Mouse (Mus musculus) A20 (cell line): Measurements from ENCODE around the gene Wipi2.

Experiments
- DNase-seq: peaks from one replicate; pipeline ENCODE4 v3.0.0-alpha.2; 2011; ENCODE audit warnings: low read depth, low spot score

Wipi2 gene

DNA sequence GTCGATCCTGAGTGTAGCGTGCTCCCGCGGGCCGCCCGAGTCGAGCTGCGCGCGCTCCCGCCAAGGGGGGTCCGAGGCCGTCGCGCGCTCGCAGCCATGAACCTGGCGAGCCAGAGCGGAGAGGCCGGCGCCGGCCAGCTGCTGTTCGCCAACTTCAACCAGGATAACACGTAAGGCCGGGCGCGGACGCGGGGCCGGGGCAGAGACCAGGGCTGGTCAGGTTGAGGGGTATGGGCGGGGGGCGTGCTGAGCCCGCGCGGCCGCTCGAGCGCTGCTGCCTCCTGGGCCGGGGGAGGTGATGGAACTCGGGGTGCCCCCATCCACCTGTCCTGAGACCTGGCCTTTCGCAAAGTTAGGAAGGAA is 2.1 kb downstream of the Wipi2 start:
- no peak for DNase-seq

DNA sequence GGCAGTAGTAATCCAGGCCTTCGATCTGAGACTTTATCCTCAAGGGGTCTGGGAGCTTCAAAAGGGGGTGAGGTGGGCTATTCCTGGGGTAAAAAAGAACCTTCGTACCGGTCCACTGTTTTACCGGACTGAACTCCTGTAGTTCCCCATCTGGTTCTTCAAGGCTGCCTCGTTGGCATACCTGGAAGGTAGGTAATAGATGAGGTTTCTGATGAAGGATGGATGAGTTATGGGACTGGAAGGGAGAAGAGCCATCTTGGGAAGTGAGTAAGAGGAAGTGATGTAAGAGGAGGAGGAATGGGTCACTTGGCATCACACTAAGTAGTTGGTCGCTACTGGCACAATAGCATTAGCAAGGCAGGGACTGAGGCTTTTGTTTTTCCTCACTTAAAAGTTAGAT is 2.7 kb downstream of the Wipi2 start:
- peak; percentile 56 for DNase-seq

DNA sequence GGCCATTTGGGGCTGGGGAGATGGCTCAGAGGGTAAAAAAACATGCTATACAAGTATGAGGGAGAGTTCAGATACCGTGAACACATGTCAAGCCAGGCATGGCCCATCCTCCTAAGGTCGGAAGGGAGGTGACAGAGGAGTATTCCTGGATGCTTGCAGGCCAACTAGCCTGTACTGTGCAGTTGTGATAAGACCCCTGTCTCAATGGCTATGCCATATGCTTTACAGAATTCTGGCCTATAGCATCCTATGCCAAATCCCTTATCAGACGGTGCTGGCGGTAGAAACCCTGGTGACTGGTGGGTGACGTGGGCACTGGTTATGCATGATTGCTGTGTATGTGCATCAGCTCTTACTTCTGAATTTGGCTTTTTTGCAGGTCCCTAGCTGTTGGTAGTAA is 10.3 kb downstream of the Wipi2 start:
- no peak for DNase-seq

DNA sequence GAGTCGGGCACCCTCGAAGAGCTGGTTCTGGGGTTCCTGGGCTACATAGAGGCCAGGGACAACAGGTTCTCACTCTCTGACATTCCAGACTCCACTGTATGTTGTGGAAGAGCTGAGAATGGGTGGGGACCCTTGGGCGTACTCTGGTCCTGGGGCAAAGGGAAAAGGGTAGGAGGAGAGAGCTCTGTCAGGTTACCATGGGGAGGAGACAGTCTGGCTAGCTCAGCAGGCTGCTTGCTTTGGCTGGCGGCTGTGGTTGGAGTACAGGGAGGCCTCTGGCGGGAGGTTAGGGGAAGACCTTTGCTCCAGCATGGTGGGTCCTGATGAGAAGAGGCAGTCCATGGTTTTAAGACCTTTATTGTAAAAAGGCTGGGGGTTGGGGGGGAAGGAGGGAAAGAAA is 12.6 kb downstream of the Wipi2 start:
- DNase-seq, result no peak

DNA sequence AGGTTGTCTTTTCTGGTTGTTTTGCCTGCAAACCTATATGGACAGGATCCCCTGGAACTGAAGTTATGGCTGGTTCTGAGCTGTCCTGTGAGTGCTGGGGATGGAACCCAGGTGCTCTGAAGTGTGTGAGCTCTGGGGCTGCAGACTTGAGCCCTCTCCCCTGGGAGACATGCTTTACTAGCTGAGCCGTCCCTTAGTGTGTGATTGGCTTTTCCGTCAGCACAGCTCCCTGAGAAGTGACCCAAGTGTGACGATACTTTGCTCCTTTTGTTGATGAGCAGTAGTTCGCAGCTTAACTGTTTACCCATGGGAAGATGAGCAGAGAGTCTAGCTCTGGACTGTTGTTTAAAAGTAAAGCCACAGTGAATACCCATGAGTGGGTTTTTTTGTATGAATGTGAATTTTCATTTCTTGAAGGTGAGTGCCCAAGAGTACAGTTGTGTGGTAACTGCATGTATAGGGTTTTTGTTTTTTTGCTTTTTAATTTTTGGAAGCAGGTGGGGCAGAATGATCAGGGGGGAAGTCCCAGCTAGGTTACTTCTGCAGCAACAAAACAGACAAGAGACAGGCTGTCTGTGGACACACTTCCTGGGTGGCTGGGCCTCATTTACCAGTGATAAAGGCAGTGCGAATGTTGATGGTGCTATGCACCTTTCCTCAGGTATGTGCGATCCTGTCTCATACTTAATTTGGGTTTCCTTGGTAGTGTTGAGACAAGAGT is 14.0 kb downstream of the Wipi2 start:
- DNase-seq, result peak; percentile 80

DNA sequence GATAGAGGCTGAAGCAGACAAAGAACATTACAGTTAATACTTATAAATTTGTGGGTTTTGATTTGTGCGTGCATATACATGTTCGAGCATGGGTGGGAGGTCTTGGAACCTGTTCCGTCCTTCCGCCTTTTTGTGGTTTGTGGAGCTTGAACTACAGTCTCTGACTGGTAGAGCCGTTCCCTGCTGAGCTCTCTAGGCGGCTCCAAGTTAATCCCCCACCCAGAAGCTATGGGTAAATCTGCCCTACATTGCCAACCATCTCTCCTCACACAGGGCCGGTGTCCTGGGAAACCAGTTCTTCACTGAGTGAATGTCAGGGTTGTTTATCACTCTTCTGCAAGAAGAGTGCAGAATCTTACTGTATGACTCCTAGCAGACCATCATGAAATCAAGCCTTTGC is 20.7 kb downstream of the Wipi2 start:
- no peak for DNase-seq

DNA sequence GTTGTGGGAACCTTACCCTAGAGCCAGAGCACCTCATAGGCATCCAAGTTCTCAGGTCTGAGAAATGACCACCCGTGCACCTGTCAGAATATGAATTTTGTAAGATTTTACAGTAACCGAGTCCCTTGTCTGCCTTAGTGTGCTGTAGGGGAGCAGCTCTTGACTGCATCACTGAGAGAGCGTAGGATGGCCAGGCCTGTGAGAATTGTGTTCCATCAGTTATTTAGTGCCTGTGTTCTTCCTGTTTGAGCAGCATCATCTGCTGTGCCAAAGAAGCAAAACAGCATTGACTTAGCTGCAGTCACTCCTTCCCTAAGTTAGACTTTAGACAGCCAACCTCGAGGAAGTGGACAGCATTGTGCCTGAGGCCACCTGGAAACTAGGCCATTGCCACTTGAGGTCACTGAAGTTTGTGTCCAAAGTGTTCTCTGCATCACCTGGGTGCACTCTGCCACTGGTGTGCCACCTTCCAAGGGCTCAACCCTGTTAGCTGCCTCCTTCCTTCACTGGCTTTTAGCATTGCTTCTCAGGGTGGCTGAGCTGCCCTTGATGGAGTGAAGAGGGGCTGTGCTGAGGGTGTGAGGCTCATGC is 22.1 kb downstream of the Wipi2 start:
- DNase-seq, result no peak

DNA sequence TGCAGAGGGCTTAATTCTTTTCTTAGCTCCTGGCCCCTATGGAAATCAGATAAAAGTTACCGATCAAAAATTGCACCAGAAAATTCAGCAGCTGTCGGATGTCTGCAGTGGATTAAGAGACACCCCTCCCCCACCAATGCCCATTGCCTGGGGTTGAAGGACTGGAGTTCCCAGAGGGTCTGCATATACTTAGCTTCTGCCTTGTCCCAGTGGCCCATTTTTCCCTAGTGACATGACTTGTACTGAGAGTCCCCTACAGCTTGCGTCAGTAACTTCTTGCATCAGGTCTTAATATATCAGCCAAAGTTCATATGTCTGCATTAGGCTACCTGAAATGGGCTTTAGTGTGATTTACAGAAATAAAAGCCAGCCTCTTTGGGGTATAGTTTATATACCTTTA is 22.9 kb downstream of the Wipi2 start:
- DNase-seq, result no peak

DNA sequence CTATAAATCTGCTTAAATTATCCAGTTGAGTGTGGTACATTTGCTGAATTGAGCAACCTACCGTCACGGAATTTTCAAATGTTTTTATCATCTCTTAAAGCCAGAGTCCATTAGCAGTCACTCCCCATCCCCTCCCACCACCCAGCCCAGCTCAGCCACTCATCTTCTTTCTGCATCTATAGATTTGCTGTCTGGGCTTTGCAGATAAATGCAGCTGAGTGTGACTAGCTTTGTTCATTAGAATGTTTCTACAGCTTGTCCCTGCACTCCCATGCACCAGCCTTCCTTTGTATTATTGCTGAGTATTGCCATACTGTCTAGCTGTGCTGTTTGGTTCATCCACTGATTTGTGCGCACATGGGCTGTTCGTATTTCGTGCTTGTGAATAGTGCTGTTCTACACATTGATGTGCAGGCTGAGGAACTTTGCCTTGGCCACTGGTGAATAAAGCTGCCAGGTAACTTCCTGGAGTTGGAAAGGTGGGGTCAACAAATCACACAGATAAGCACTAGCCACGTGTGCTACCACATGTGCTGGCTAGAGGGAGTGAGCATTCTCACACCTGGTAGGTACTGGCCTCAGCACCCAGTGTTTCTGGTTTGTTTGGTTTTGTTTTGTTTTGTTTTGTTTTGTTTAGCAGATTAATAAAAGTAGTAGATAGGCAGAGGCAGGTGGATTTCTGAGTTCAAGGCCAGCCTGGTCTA is 23.4 kb downstream of the Wipi2 start:
- DNase-seq, result no peak

DNA sequence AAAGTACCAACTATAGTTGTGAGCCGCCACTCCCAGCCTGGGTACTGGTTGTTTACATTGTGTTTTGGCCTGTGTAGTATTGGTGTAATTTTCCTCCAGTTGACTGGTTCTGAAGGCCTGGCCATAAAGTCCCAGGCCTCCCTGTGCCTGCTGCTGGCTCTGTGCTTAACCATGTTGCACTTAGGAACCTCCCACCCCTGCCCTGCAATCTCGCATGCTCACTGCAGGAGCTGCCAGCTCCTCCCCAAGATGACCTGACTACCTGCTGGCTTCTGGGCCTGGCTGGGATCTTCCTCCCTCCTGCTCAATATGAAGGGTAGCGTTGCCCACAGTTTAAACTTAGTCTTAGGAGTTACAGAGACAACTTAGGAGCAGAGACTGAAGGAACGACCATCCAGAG is 24.8 kb downstream of the Wipi2 start:
- DNase-seq, result no peak

DNA sequence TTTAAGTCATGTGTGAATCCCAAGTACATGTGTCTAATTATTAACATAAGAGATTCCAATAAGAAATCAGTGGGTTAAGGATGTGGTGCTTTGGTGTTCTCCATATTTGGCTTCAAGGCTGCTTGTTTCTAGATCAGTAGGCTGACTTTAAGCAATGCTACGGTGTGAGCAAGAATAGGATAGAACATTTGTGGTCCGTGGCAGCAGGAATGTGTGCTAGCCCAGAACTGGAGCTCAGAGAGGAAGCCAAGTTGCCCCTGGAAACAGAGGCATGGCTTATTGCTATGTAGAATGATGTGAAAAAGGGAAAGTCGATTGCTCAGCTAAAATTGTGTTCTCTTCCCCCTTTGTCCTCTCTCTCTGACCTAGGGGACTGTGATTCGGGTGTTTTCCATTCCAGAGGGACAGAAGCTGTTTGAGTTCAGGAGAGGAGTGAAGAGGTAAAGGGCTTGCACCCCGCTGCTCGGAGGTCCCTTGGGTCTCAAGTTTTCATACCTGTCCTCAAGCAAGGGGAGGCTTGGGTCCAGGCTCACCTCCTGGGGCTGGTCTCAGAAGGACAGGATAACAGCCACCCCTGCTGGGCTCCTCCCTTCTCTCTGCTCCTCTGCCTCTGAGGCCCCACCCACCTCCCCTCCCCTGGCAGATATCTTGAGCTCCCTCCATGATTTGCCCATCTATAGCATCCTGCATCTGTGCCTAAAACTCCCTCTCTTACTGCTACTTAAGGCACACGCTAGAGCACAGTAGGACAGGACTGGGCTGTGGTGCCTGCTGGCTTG is 33.3 kb downstream of the Wipi2 start:
- DNase-seq, result no peak

DNA sequence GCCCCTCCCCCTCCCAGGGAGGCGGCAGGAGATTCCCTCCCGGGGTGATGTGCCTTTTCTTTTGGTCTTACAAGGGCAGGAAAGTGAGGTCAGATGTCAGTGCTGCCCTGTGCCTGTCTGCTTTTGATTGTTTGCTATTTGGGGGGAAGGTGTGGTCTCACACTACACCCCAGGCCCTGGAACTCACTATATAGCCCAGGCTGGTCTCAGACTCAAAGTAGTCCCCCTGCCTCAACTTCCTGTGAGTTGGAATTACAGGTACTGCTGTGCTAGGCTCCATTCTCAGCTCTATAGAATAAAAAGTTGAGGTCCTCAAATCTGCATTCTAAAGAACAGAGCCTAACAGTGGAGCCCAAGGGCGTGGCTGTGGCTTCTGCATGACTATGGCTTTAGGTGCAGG is 40.4 kb downstream of the Wipi2 start:
- DNase-seq, result no peak

DNA sequence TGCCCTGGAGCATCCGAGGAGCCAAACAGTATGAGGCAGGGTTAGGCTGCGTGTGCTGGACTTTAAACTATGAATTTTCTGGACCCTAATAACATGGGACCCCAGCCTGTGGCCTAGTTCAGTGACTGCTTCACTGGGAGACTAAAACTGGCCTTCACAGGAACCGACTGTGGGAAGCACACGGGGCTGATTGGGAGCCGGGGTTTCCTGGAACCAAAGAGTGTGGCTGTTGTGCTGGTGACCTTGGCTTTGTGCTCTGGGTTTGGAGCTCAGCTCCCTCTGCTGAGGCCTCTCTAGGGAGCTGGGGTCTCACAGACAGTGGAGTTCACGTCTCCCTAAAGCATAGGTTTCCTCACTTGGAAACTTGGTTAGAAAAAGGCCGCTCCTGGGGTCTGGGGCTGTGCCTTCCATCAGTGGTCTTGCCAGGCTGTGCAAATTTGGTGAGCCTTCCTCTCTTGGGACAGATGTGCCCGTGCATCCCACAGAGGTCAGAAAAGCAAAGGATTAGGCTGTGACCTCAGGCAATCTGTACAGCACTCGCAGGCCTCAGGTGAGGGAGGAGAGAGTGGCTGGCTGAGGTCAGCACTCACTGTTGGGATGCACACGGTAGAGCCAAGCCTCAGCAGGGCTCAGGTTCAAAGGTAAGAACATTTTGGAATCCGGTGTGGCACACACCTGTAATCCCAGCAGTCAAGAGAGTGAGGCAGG is 41.2 kb downstream of the Wipi2 start:
- DNase-seq, result no peak

DNA sequence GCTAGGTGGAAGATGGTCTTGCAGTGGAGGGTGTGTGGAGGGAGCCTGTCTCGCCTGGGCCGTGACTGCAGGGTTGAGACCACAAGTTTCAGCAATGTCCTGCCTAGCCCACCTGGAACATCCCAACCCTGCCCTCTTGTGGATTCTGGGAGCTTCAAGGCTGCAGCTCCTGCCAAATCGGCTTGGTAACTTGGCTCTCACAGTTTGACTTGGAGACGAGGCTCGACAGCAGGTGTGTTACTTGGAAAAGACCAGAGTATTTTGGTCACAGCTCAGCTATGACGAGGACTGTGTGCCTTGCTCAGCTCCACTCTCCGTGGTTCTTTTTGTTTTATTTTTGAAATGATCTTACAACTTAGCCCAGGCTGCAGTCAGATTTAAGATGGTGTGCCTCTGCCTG is 42.2 kb downstream of the Wipi2 start:
- no peak for DNase-seq

DNA sequence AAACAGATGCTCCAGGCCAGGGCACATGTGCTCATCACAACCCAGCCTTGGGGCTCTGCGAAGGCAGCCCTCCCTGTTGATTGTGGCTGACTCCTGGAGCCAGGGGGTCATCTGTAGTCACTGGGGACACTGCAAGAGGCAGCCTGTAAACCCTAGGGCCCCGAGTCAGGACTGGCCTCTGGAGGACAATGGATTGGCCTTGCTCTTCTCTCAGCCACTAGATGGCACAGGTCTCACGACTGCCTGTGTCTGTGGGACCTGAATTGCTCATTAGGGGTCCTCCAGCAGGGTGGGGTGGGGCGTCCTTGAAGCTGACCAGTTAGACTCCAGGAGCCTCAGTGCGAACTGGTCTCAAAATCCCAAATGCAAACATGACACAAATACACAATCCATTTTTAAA is 45.6 kb downstream of the Wipi2 start:
- DNase-seq, result peak; percentile 25

DNA sequence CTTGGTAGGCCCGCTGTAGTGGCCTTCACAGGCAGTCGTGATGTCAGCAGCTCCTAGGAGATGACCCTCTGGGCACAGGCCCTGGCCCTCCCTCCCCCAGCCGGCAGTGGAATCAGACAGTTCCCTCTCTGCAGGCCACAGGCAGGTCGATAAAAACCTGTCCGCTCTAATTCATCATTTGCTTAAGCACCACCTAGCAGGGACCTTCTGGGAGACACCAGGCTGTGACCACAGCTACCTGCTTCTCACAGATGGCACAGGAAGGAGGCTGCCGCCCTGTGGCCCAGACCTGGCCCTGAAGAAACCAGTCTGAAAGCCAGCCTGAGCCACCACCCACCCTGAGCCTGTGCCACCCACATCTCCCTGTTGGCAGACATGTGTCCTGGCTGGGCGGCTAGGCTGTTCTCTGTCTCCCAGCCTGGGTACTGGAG is 50.7 kb downstream of the Wipi2 start:
- no peak for DNase-seq

DNA sequence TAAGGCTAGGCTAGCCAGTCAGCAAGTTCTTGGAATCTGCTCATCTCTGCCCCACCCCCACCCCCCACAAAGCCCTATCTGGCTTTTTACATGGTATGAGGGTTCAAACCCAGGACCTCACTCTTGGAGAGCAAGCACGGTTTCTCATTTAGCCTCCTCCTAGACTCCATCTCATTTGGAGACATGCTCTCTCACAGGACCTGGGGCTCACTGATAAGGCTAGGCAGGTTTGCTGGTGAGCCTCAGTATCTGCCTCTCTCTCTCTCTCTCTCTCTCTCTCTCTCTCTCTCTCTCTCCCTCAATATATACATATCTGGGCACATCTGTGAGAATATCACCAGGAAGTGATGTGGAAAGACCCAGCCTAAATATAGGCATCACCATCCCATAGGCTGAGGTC is 51.6 kb downstream of the Wipi2 start:
- no peak for DNase-seq

DNA sequence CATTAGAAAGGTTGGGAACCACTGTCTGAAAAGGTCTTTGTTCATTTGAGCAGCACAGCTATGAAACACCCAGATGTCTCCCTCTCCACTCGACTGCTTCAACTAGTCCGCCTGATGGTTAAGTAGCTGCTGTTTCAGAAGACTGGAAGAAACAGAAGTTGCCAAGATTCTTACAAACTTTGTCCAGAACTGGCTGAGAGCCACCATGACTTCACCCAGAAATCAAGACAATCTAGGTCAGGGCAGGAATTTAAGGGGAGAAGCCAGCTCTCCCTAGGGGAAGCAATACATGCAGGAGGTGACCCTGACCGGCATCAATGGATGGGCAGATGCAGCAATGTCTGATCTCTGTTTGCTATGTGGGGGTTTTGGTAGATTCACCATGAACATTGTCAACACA is 54.4 kb downstream of the Wipi2 start:
- DNase-seq, result no peak

DNA sequence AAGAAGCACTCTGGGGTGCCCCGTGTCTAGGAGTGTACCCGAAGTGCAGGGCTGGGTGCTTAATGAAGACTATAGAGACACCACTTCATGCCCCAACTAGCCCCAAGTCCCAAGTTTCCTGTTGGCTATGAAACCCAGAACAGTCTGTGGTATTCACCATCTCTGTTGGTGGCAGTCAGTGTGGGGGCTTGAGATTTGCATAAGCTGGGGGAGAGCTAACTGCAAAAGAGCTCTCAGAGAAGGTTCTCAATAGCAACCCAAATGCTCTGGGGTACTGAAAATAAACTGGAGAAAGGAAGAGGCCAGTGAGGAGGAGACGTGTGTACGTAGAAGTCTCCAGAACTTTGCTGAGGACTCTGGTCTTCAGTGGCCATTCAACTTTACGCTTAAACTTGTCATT is 55.0 kb downstream of the Wipi2 start:
- DNase-seq, result no peak

DNA sequence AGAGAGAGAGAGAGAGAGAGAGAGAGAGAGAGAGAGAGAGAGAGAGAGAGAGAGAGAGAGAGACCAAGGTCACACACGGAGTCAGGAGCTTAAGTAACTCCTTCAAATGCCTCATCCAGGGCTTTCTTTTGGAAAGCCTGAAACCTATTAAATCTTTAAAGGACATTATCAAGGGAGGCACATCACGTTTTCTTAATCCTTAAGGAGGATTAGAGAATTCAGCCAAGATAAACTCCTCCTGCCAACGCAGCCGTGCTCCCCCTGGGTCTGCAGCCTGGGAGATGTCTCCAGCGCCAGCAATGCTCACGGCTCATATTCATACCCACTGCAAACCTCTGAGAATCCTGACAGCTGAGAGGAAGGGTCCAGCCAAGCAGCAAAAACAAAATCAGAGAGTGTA is 61.4 kb downstream of the Wipi2 start:
- no peak for DNase-seq

DNA sequence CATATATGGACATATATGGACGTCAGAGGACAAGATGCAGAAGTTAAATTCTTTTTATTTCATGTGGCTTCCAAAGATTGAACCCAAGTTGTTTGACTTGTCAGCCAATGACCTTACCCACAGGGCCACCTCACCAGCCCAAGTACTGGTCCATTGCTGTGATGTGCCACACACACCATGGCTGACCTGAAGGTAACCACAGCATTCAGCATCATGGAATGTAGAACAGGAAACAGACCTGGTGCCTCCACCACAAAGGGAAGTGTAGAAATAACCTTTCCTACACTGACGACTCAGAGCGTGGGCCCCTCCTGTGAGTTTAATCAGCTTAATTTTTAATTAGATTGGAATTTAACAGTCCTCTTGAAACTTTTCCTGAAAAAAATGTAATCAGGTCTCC is 62.8 kb downstream of the Wipi2 start:
- DNase-seq, result no peak

DNA sequence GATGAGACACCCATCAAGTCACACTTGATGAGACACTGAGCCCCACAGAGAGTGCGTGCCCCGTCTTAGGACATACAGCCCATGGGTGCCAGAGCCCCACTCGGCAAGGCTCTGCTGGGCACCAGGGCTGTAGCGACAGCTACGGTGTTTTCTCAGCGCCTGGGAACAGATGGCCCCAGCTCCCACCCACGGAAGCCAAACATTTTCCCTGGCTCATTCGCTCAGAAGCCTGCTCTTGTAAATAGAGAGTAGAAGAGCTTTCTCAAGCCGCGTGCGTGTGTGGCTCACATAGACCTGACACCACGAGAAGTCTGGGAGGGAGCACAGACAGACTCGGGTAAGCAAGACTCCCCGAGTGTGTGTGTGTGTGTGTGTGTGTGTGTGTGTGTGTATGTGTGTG is 64.8 kb downstream of the Wipi2 start, which contains the start of gene Slc29a4:
Gene Slc29a4, plus strand, starts transcription at position 265 of the 400 bp plus-strand sequence.
- DNase-seq, result no peak
